Mouse (Mus musculus): Measurements from ENCODE around the gene Tigd3. TPM values are rescaled to one million over a fixed set of nuclear protein-coding genes. Genes with fewer than 3 reads are reported as not detected.

Gene Tigd3
- polyA plus RNA-seq, 1 experiment = 0.70 TPM

- Histone ChIP-seq H3K4me1 (ENCODE audit: control insufficient read depth, insufficient read depth, low read length) (peaks cover 7% of the 10 kb centered on the region; the same call in 1 of the 2 replicates), H3K4me3 (ENCODE audit: insufficient read depth, low read length) (no peak overlapping the region), H3K27ac (ENCODE audit: insufficient read depth, low read depth, low read length) (no peak overlapping the region)
Measured at GRCm38 (mm10) chr19:5922963-5923362, 29.0 kb upstream of the Tigd3 start.

GRCm38 (mm10) chr19:5922119-5922942, 28.4 kb upstream of the Tigd3 start:
- no peak overlapping the region for H3K27ac ChIP-seq (ENCODE audit: insufficient read depth, low read depth, low read length)
- H3K4me3 ChIP-seq (ENCODE audit: insufficient read depth, low read length) = no peak overlapping the region
- peaks cover 7% of the 10 kb centered on the region; the same call in 1 of the 2 replicates for H3K4me1 ChIP-seq (ENCODE audit: control insufficient read depth, insufficient read depth, low read length)
- TF ChIP-seq CTCF (IDR thresholded peaks at IDR 0.05; ENCODE audit: low read depth, low read length) = no peak
- no peak for TF ChIP-seq POLR2A (IDR thresholded peaks at IDR 0.05; ENCODE audit: borderline replicate concordance, low read depth, low read length)

More at GRCm38 (mm10) chr19:5922963-5923362, 29.0 kb upstream of the Tigd3 start:
- TF ChIP-seq CTCF (IDR thresholded peaks at IDR 0.05; ENCODE audit: low read depth, low read length) (no peak), POLR2A (IDR thresholded peaks at IDR 0.05; ENCODE audit: borderline replicate concordance, low read depth, low read length) (no peak)

- Histone ChIP-seq H3K4me1 (ENCODE audit: control insufficient read depth, insufficient read depth, low read length) (peaks cover 7% of the 10 kb centered on the region; the same call in 1 of the 2 replicates), H3K4me3 (ENCODE audit: insufficient read depth, low read length) (no peak overlapping the region), H3K27ac (ENCODE audit: insufficient read depth, low read depth, low read length) (no peak overlapping the region)
- no peak for TF ChIP-seq CTCF (IDR thresholded peaks at IDR 0.05; ENCODE audit: low read depth, low read length)
Measured at GRCm38 (mm10) chr19:5921715-5922114, 27.8 kb upstream of the Tigd3 start.

GRCm38 (mm10) chr19:5913007-5913719, 19.2 kb upstream of the Tigd3 start, which contains the start of gene Dpf2:
Gene Dpf2 (minus strand): TSS chr19:5913010.
- Histone ChIP-seq H3K4me1 (ENCODE audit: control insufficient read depth, insufficient read depth, low read length) (peaks cover 23% of the 10 kb centered on the region), H3K4me3 (ENCODE audit: insufficient read depth, low read length) (peak within 1 kb of the TSS; percentile 87), H3K27ac (ENCODE audit: insufficient read depth, low read depth, low read length) (peak within 1 kb of the TSS; percentile 71)
- no peak for TF ChIP-seq POLR2A (IDR thresholded peaks at IDR 0.05; ENCODE audit: borderline replicate concordance, low read depth, low read length)
- no peak for TF ChIP-seq CTCF (IDR thresholded peaks at IDR 0.05; ENCODE audit: low read depth, low read length)

- Histone ChIP-seq H3K4me3 (ENCODE audit: insufficient read depth, low read length) (peak overlapping the region; percentile 87), H3K4me1 (ENCODE audit: control insufficient read depth, insufficient read depth, low read length) (peaks cover 29% of the 10 kb centered on the region), H3K27ac (ENCODE audit: insufficient read depth, low read depth, low read length) (peak overlapping the region; percentile 71)
- TF ChIP-seq POLR2A (IDR thresholded peaks at IDR 0.05; ENCODE audit: borderline replicate concordance, low read depth, low read length) (no peak), CTCF (IDR thresholded peaks at IDR 0.05; ENCODE audit: low read depth, low read length) (no peak)
Measured at GRCm38 (mm10) chr19:5912103-5913006, 18.4 kb upstream of the Tigd3 start.

GRCm38 (mm10) chr19:5911430-5912102, 17.6 kb upstream of the Tigd3 start:
- peaks cover 30% of the 10 kb centered on the region for H3K4me1 ChIP-seq (ENCODE audit: control insufficient read depth, insufficient read depth, low read length)
- peak overlapping the region; percentile 71 for H3K27ac ChIP-seq (ENCODE audit: insufficient read depth, low read depth, low read length)
- H3K4me3 ChIP-seq (ENCODE audit: insufficient read depth, low read length) = peak overlapping the region; percentile 87
- TF ChIP-seq CTCF (IDR thresholded peaks at IDR 0.05; ENCODE audit: low read depth, low read length) = no peak
- TF ChIP-seq POLR2A (IDR thresholded peaks at IDR 0.05; ENCODE audit: borderline replicate concordance, low read depth, low read length) = no peak

GRCm38 (mm10) chr19:5910221-5910620, 16.3 kb upstream of the Tigd3 start:
- peaks cover 30% of the 10 kb centered on the region for H3K4me1 ChIP-seq (ENCODE audit: control insufficient read depth, insufficient read depth, low read length)
- no peak overlapping the region for H3K27ac ChIP-seq (ENCODE audit: insufficient read depth, low read depth, low read length)
- H3K4me3 ChIP-seq (ENCODE audit: insufficient read depth, low read length) = no peak overlapping the region
- no peak for TF ChIP-seq CTCF (IDR thresholded peaks at IDR 0.05; ENCODE audit: low read depth, low read length)
- TF ChIP-seq POLR2A (IDR thresholded peaks at IDR 0.05; ENCODE audit: borderline replicate concordance, low read depth, low read length) = no peak

GRCm38 (mm10) chr19:5907275-5907674, 13.3 kb upstream of the Tigd3 start:
- peaks cover 23% of the 10 kb centered on the region for H3K4me1 ChIP-seq (ENCODE audit: control insufficient read depth, insufficient read depth, low read length)
- TF ChIP-seq CTCF (IDR thresholded peaks at IDR 0.05; ENCODE audit: low read depth, low read length) (no peak), POLR2A (IDR thresholded peaks at IDR 0.05; ENCODE audit: borderline replicate concordance, low read depth, low read length) (no peak)
- H3K27ac ChIP-seq (ENCODE audit: insufficient read depth, low read depth, low read length) = 0 out of 2 replicates have a peak overlapping the region, but pooled peaks have one; percentile 2
- H3K4me3 ChIP-seq (ENCODE audit: insufficient read depth, low read length) = no peak overlapping the region

Measured in bone marrow macrophage, adult 2 months (primary cell).